Mouse (Mus musculus) cerebellum, adult 2 months (tissue): ENCODE data around the gene Ppm1h.

ENCODE experiments used
- CTCF ChIP-seq: fragments of 200-500 bp; IDR thresholded peaks from 2 replicates; pipeline ENCODE4 v1.5.1; 2011; ENCODE audit warnings: low read depth, mild to moderate bottlenecking, control low read depth, low read length, moderate library complexity, borderline replicate concordance; ENCODE audit not compliant: insufficient read depth
- POLR2A ChIP-seq: fragments of 200-500 bp; IDR thresholded peaks from 2 replicates; pipeline ENCODE4 v1.6.1; 2011; ENCODE audit warnings: low read length, control low read depth, borderline replicate concordance; ENCODE audit not compliant: insufficient read depth

GRCm38 (mm10) chr10:122877436-122877835 lies 198.9 kb downstream of the Ppm1h start:
- TF ChIP-seq CTCF (no peak), POLR2A (no peak)
